Mouse (Mus musculus): ENCODE measurements at regions not wholly inside any gene's neighbourhood (a gene's known extent, or its start where the extent isn't known, plus 50 kb on each side); places are given as distances from the start of the nearest gene placed in this dataset.

GRCm38 (mm10) chr2:161470844-161471243 is 362.0 kb upstream of the Chd6 start:
- DNase-seq: no peak

- no peak for DNase-seq
Measured at GRCm38 (mm10) chr2:161470025-161470424, 361.1 kb upstream of the Chd6 start.

- DNase-seq: no peak
Measured at GRCm38 (mm10) chr2:161467035-161467434, 358.2 kb upstream of the Chd6 start.

GRCm38 (mm10) chr2:161460600-161460999 is 351.7 kb upstream of the Chd6 start:
- DNase-seq: no peak

DNA sequence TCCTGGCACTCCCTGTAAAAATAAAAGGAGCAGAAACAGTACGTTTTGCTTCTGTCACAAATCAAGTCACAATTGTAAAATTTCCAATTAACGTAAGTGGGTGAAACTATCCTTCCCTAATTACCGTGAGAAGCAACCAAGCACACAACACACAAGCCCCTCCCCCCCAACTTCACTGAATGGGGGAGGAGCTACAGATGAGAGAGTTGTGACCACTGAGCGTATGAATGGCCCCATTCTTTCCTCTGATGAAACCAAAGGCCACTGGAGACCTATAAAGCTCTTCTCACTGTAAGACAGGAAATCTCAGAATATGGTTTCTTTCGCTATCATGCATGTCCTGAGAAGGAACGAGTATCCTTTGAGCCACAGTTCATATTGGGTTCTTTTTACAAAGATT is 345.6 kb upstream of the Chd6 start:
- DNase-seq: no peak

DNA sequence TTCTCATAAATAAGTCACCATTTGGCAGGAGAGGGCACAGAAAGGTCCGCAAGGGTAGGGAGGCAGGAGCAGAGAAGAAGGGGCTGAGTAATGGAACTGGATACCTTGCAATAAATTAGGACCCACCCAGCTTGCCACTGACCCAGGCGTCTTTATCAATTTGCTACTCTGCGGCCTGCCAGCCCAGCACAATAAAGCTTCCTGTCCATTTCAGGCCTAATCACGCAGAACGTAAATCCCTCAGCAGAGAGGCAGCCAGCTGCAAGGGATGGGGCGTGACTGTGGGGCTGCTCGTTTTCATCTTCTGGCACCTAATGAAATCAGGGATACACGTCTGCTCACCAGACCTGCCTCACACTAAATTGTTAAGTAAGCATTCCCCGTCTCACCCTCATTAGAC is 324.9 kb upstream of the Chd6 start:
- no peak for DNase-seq

GRCm38 (mm10) chr2:161429294-161429693 is 320.4 kb upstream of the Chd6 start:
- DNase-seq: peak; percentile 4

- DNase-seq: no peak
Measured at GRCm38 (mm10) chr2:161425587-161425986, 316.7 kb upstream of the Chd6 start.

DNA sequence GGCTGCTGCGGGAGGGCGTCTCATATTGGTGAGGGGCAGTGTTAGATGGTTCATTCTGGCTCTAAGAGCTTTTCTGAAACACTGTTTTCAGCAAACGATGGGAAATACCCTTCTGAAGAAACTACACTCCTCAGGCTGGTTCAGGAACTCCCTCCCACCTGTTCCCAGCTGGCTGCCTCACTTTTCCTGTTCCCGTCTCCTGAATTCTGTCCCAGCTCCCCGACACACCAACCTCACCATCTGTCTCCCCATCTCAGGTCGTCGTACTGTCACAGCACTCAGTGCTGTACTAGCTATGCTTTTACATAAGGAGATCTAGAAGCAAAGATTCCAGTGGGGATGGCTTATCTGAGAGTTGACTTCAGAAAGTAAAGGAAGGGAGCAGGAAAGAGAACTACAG is 309.2 kb upstream of the Chd6 start:
- DNase-seq: peak; percentile 13

- DNase-seq: no peak
Measured at GRCm38 (mm10) chr2:161416218-161416927, 307.5 kb upstream of the Chd6 start.

DNA sequence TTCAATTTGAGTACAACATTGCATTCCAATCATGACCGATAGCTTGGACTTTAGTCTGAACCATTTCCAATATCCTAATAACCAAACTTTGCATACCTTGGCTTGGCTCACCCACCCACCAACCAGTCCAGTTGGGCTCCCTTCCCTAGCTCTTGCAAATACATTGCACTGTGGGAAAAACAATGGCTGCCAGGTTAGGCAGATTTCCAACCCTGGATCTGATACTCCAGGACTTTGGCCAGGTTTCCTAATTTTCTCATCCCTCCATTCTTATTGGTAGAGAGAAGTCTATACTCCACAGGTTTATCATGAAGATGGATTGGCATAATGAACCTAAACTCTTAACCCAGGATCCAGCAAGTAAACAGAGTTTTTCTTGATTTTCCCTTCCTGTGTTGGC is 299.4 kb upstream of the Chd6 start:
- DNase-seq: no peak

DNA sequence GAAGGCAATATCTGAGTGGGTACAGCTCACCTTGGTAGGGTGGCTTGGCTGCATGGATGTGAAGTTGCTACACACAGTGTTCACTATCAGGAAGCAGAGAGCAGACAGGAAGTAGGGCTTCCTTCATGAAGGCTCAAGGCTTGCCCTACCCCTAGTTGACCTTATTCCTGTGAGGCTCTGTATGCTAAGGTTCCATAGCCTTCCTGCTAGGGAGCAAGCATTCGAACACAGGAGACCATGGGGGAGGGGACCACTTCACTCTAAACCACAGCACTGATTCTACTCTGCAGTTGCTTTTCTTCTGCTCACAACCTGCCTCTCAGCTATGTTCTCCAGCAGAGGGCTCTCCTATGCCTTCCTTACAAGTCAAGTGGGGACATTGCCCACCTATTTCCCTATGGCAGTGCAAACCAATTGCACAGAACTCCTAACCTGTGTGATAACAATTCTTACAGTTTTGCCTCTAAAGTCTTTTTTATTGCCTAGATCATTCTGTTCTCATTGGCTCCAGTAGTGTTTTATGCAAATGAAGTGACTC is 297.0 kb upstream of the Chd6 start:
- DNase-seq: no peak

DNA sequence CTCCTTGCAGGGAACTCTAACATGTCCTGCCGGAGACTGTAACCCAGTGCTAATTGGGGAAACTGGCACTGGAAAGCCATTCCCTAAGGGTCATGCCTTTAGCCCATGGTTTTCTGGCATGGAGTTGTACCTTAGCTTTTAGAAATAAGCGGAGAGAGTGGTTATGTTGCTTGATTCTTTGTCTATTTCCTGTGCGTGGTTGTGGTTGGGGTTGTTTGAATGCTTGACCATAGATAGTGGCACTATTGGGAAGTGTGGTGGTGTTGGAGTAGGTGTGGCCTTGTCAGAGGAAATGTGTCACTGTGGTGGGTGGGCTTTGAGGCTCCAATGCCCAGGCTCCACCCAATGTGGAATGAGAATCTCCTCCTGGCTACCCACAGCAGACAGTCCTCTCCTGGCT is 289.2 kb upstream of the Chd6 start:
- no peak for DNase-seq

- DNase-seq: no peak
Measured at GRCm38 (mm10) chr2:161390954-161391690, 282.2 kb upstream of the Chd6 start.

GRCm38 (mm10) chr2:161389318-161389835 is 280.5 kb upstream of the Chd6 start:
- DNase-seq: no peak

DNA sequence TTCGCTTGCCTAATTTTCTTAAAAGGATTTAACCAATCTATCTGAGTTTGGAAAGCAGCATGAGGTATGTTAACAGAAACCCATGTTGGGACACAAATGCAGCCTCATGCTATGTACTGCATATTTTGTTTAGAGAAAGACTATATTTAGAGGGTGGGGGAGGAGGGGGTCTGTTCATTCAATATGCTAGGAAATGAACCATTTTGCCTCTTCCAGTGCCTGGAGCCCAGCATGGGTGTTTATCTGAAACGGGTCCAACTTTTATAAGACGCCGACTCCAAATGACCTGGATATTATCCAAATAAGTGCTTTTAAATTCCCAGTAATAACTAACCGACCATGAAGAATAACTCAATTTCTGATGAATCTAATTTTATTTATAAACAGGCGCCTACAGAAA is 278.2 kb upstream of the Chd6 start:
- DNase-seq: no peak

DNA sequence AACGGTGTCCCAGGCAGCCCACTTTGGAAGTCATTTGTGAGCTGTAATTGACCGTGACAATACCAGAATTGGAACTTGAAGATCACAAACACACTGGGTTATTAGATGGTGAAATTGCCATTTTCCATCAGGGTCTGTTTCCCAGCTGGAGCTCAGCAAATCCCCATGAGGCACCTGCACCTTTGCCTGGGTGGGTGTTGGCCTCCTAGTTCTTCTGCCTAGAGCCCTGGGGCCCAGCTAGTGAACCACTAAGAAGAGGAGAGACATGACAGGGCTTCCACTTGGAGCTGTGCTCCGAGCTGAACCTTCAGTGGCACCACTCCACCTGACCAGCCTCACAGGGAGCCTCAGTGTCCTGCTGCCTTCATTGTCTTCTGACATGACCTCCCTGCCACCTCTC is 273.5 kb upstream of the Chd6 start:
- no peak for DNase-seq

DNA sequence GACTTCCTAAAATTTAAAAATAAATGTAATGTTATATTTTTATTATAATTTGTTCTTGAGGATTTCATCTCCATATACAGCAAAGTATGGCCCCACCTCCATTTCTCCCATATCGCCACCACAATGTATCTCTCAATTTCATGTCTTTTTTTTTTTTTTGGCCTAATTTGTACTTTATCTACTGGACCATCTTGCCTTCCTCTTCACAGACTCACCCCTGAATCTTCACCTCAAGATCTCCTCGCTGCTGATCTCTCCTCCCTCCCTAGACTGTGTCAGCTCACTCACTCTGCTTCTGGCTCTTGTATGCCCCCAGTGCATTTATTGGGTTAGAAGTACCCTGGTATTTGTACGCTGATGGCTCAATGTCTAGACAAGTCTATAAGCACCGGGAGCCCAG is 269.4 kb upstream of the Chd6 start:
- no peak for DNase-seq

GRCm38 (mm10) chr2:161362325-161362724 is 253.4 kb upstream of the Chd6 start:
- DNase-seq: peak; percentile 35

DNA sequence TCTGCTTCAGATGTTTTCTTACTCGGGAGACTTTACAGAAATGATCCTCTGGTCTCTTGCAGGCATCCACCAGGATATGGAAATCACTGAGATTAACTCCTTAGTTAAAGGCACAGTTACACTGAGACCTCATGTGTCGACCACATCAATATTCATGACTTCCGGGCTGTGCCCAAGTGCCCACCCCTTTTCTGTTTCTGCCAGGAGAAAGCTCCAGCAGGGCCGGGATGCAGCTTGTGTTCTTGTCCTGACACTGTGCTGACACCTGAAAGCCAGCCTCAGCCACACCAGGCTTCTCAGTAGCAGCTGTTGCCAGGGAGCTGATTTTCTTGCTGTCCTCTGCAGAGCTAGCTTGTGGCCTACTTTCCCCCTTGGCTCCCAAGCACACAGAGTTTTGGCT is 240.2 kb upstream of the Chd6 start:
- no peak for DNase-seq

- DNase-seq: no peak
Measured at GRCm38 (mm10) chr2:161344018-161344417, 235.1 kb upstream of the Chd6 start.

DNA sequence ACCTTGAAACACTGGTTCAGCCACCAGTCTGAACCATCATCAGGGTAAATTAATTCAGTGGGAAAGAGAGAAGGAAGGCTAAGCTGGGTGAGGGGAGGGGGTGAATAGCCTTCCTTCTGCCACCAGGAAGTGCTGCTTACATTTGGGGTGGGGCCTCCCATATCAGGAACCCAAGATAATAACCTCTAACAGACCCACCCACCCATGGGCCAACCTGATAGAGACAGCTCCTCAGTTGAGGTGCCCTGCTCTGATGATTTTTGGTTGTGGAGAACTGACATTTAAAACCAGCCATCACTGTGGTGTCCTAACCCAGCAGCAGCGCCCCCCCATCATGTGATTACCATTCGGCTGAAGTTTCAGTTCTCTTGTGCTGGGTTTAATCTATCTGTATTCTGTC is 233.8 kb upstream of the Chd6 start:
- DNase-seq: no peak

DNA sequence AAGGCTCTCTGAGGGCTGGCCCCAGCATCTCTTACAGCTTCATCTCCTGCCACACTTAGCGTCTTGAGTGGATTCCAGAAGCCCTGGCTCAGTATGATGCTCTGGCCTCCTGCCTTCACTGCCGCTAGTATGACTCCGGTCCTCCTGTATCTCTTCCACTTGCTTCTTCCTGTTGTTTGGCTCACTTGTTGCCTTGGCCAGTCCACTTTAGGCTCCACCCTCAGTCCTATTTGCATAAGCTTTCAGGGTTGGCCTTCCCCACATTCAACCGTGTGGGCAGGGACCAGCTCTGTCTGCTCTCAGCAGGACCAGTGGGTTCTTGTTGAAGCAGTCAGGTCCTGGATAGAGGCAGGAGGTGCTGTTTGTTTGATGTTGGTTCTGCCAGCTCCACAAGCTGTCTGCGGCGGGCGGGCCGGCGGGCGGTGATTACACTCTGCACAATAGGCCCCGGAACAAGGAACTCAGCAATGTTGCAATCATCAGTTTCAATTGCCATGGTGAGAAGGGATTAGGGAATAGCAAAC is 232.6 kb upstream of the Chd6 start:
- DNase-seq: peak; percentile 59

GRCm38 (mm10) chr2:161340291-161340690 is 231.4 kb upstream of the Chd6 start:
- DNase-seq: no peak

Data from layer of hippocampus, adult 9-11 months (tissue).